Mouse (Mus musculus): ENCODE results near the gene Defb41. TPM values are rescaled to one million over a fixed set of nuclear protein-coding genes. Genes with fewer than 3 reads are reported as not detected.

Gene Defb41
- total and polyA plus RNA-seq, 3 experiments: not detected

- no peaks in the 10 kb centered on the region for H3K4me1 ChIP-seq (ENCODE audit: control insufficient read depth in 1 of 2, insufficient read depth in 2 of 2)
- no peaks in the 10 kb centered on the region for H3K36me3 ChIP-seq (replicated peaks in 1 of 2; ENCODE audit: control insufficient read depth in 1 of 2, insufficient read depth in 1 of 2, low read length in 1 of 2)
- no peak overlapping the region for H3K4me3 ChIP-seq (replicated peaks in 1 of 3; ENCODE audit: low read depth in 2 of 3, low read length in 2 of 3, poor library complexity in 1 of 3)
- TF ChIP-seq ZC3H11A (IDR thresholded peaks at IDR 0.05; ENCODE audit: low read depth, low read length) (no peak), UBTF (IDR thresholded peaks at IDR 0.05; ENCODE audit: low read depth, low read length) (no peak), MAX (IDR thresholded peaks at IDR 0.05; ENCODE audit: low read length) (no peak), PAX5 (IDR thresholded peaks at IDR 0.05; ENCODE audit: low read length) (no peak), HCFC1 (IDR thresholded peaks at IDR 0.05; ENCODE audit: low read depth, low read length) (no peak)
- dilution Hi-C loops (cut with MboI; ENCODE audit: extremely low pct_ligation_motif_present, extremely low pct_unique_long_range_greater_than_20kb, low sequenced_read_pairs): no loop called here
- no peaks in the 10 kb centered on the region for H3K27me3 ChIP-seq (replicated peaks)
- H3K9ac ChIP-seq (ENCODE audit: insufficient read depth, low read depth): no peak overlapping the region
- in situ Hi-C loops (cut with MboI; ENCODE audit: low pct_ligation_motif_present, low pct_unique_long_range_greater_than_20kb, low sequenced_read_pairs): no loop called here
- H3K27ac ChIP-seq (ENCODE audit: insufficient read depth, low read depth): no peak overlapping the region
- H3K79me2 ChIP-seq (replicated peaks; ENCODE audit: control insufficient read depth, extremely low read depth, insufficient read depth, poor library complexity, severe bottlenecking): no peaks in the 10 kb centered on the region
- peaks cover 7% of the 10 kb centered on the region for H3K9me3 ChIP-seq (replicated peaks; ENCODE audit: low read length)
- DNase-seq (ENCODE audit: extremely low read depth): no peak
- no peak overlapping the region for H3K4me2 ChIP-seq (ENCODE audit: insufficient read depth, low read depth, poor library complexity, severe bottlenecking)
Measured at GRCm38 (mm10) chr1:18307545-18308473, 42.9 kb upstream of the Defb41 start.

- H3K4me1 ChIP-seq (ENCODE audit: control insufficient read depth in 1 of 2, insufficient read depth in 2 of 2): no peaks in the 10 kb centered on the region
- no peak for DNase-seq (ENCODE audit: extremely low read depth)
- H3K4me3 ChIP-seq (replicated peaks in 1 of 3; ENCODE audit: low read depth in 2 of 3, low read length in 2 of 3, poor library complexity in 1 of 3): no peak overlapping the region
- H3K9me3 ChIP-seq (replicated peaks; ENCODE audit: low read length): peaks cover 17% of the 10 kb centered on the region
- in situ Hi-C loops (cut with MboI; ENCODE audit: low pct_ligation_motif_present, low pct_unique_long_range_greater_than_20kb, low sequenced_read_pairs): no loop called here
- no peaks in the 10 kb centered on the region for H3K79me2 ChIP-seq (replicated peaks; ENCODE audit: control insufficient read depth, extremely low read depth, insufficient read depth, poor library complexity, severe bottlenecking)
- TF ChIP-seq CHD2 (IDR thresholded peaks at IDR 0.05; ENCODE audit: low read length) (no peak), KAT2A (IDR thresholded peaks at IDR 0.05; ENCODE audit: insufficient replicate concordance, low read length) (no peak), NELFE (IDR thresholded peaks at IDR 0.05; ENCODE audit: low read depth, low read length) (no peak), POLR2AphosphoS2 (IDR thresholded peaks at IDR 0.05; ENCODE audit: low read depth, low read length) (no peak), POLR2A (IDR thresholded peaks at IDR 0.05; ENCODE audit: low read depth, low read length) (no peak), JUN (IDR thresholded peaks at IDR 0.05; ENCODE audit: insufficient read depth, low read depth, low read length) (no peak), ETS1 (conservative IDR thresholded peaks at IDR 0.05; ENCODE audit: low read depth, low read length) (no peak), NRF1 (IDR thresholded peaks at IDR 0.05; ENCODE audit: low read depth, low read length) (no peak)
- H3K27me3 ChIP-seq (replicated peaks): no peaks in the 10 kb centered on the region
- dilution Hi-C loops (cut with MboI; ENCODE audit: extremely low pct_ligation_motif_present, extremely low pct_unique_long_range_greater_than_20kb, low sequenced_read_pairs): no loop called here
- H3K27ac ChIP-seq (ENCODE audit: insufficient read depth, low read depth): no peak overlapping the region
- no peak overlapping the region for H3K4me2 ChIP-seq (ENCODE audit: insufficient read depth, low read depth, poor library complexity, severe bottlenecking)
- H3K36me3 ChIP-seq (replicated peaks in 1 of 2; ENCODE audit: control insufficient read depth in 1 of 2, insufficient read depth in 1 of 2, low read length in 1 of 2): no peaks in the 10 kb centered on the region
- H3K9ac ChIP-seq (ENCODE audit: insufficient read depth, low read depth): no peak overlapping the region
Measured at GRCm38 (mm10) chr1:18292515-18292914, 27.6 kb upstream of the Defb41 start.

All from CH12.LX (cell line).